Mouse (Mus musculus) limb, embryonic 14.5 days (tissue): ENCODE results near the gene Cd24a. TPM values are rescaled to one million over a fixed set of nuclear protein-coding genes. Genes with fewer than 3 reads are reported as not detected.

ENCODE experiments used
- ATAC-seq: fragments of 200-750 bp; cut with Nextera tagmentation; 2 replicates; pipeline ENCODE4 v1.8.0; 2017; ENCODE audit warnings: low read depth, moderate number of reproducible peaks, moderate TSS enrichment; ENCODE audit not compliant: low FRiP score
- DNase-seq: peaks from one replicate; pipeline ENCODE4 v3.0.0-alpha.2; 2015; ENCODE audit warnings: low spot score
- H3K27ac ChIP-seq: fragments of 300-500 bp; sonication (generic); replicated peaks from 2 replicates; pipeline ENCODE4 v1.5.1; 2014; ENCODE audit warnings: low read depth, mild to moderate bottlenecking, low read length, moderate library complexity, mixed read lengths
- H3K27me3 ChIP-seq: fragments of 300-500 bp; sonication (generic); 2 replicates; pipeline ENCODE4 v1.6.1; 2014; ENCODE audit warnings: low read length, mixed read lengths; ENCODE audit not compliant: control insufficient read depth, insufficient read depth
- H3K36me3 ChIP-seq: fragments of 300-500 bp; sonication (generic); 2 replicates; pipeline ENCODE4 v1.6.1; 2014; ENCODE audit warnings: mild to moderate bottlenecking, low read length, moderate library complexity, mixed read lengths; ENCODE audit not compliant: control insufficient read depth, insufficient read depth
- H3K4me1 ChIP-seq: fragments of 300-500 bp; sonication (generic); 2 replicates; pipeline ENCODE4 v1.6.1; 2014; ENCODE audit warnings: antibody characterized with exemption, low read length, mixed read lengths; ENCODE audit not compliant: control insufficient read depth, insufficient read depth
- H3K4me2 ChIP-seq: fragments of 300-500 bp; sonication (generic); replicated peaks from 2 replicates; pipeline ENCODE4 v1.6.1; 2014; ENCODE audit warnings: low read depth, mild to moderate bottlenecking, low read length, moderate library complexity; ENCODE audit not compliant: severe bottlenecking
- H3K4me3 ChIP-seq: fragments of 300-500 bp; sonication (generic); replicated peaks from 2 replicates; pipeline ENCODE4 v1.5.1; 2014; ENCODE audit warnings: low read length
- H3K9ac ChIP-seq: fragments of 300-500 bp; sonication (generic); 2 replicates; pipeline ENCODE4 v1.6.1; 2014; ENCODE audit warnings: mild to moderate bottlenecking, low read depth, low read length, moderate library complexity; ENCODE audit not compliant: severe bottlenecking
- H3K9me3 ChIP-seq: fragments of 300-500 bp; sonication (generic); 2 replicates; pipeline ENCODE4 v1.6.1; 2016; ENCODE audit warnings: low read length; ENCODE audit not compliant: control insufficient read depth
- POLR2A ChIP-seq: fragments of 200-500 bp; IDR thresholded peaks from 2 replicates; pipeline ENCODE4 v1.8.0; 2012; ENCODE audit warnings: inconsistent platforms, mild to moderate bottlenecking, moderate library complexity, borderline replicate concordance; ENCODE audit not compliant: insufficient read depth, insufficient read length; ENCODE audit errors: extremely low read depth
- WGBS: fragments of 180-500 bp; shearing (Covaris S2); extraction: QIAGEN DNeasy Blood & Tissue Kit; methylation state at CpG from one replicate; pipeline ENCODE4 v1.1.7; 2014; 5-methylcytosine and 5-hydroxymethylcytosine counted together
- polyA plus RNA-seq, 2 experiments: library from polyadenylated mRNA; depleted of rRNA in 1 of 2; stranded (reverse) in 1 of 2; unstranded in 1 of 2; fragments of >200 nt; fragmentation: Nextera tagmentation in 1 of 2; extraction: Ambion mirVana in 1 of 2; gene quantifications; 2 replicates each; pipeline versions ENCODE4 v1.2.1 to v1.2.3; 2012 to 2014

The Cd24a gene
- polyA plus RNA-seq, 2 experiments: 268 to 335 TPM

GRCm38 (mm10) chr10:43611081-43611480, 33.0 kb downstream of the Cd24a start:
- Histone ChIP-seq H3K27me3 (no peaks in the 10 kb centered on the region), H3K4me2 (no peak overlapping the region), H3K36me3 (no peaks in the 10 kb centered on the region), H3K4me1 (no peaks in the 10 kb centered on the region), H3K9me3 (no peaks in the 10 kb centered on the region), H3K27ac (no peak overlapping the region), H3K9ac (no peak overlapping the region), H3K4me3 (no peak overlapping the region)
- ATAC-seq (no peak), DNase-seq (no peak)
- no peak for TF ChIP-seq POLR2A

DNA sequence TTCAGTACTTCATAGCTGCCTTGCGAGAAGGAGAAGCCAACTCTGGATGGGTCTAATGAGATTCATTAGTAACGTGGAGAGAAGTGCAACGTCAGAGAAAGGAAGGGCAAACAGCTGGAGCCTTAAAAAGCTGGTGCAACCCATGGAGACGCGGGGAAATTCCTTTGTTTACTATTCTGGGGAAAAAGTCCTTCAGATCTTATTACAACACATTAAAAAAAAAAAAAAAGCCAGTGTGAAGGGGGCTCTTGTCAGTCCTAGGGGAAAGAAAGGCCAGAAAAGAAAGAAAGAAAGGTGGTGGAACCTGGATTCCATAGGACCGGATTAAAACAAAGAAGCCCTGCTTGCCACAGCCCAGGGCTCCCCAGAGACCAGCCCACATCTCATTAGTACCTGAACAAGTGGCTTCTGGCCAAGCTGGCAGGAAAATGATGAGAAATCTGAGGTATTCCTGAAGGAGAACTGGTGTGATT, 41.0 kb downstream of the Cd24a start:
- TF ChIP-seq POLR2A: no peak
- DNase-seq (peak; percentile 21), ATAC-seq (no peak)
- H3K4me3 ChIP-seq: no peak overlapping the region
- 5% methylated on average over 6 of the region's 6 CpGs for WGBS
- H3K27me3 ChIP-seq: no peaks in the 10 kb centered on the region
- H3K27ac ChIP-seq: peak overlapping the region; percentile 50; the same call in 1 of the 2 replicates
- H3K9me3 ChIP-seq: no peaks in the 10 kb centered on the region
- peak overlapping the region; percentile 18 for H3K4me2 ChIP-seq
- peaks cover 39% of the 10 kb centered on the region for H3K4me1 ChIP-seq
- H3K36me3 ChIP-seq: no peaks in the 10 kb centered on the region
- H3K9ac ChIP-seq: 0 out of 2 replicates have a peak overlapping the region, but pooled peaks have one; percentile 18

DNA sequence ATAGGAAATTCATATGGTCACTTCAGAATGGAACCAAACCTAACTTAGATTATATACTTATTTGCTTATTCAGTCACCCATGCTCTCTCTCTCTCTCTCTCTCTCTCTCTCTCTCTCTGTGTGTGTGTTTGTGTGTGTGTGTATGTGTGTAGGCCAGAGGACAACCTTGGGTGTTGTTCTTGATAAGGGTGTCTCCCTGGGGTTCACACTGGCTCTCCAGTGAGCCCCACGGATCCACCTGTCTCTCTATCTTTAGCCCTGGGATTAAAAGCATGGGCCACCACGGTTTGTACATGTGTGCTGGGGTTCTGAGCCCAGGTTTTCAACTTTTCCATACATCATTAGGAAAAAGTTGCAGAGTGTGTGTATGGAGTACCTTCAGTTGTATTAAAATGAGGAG, 41.9 kb downstream of the Cd24a start:
- H3K27ac ChIP-seq: no peak overlapping the region
- WGBS: 70% methylated on average over 2 of the region's 2 CpGs
- TF ChIP-seq POLR2A: no peak
- H3K9me3 ChIP-seq: no peaks in the 10 kb centered on the region
- no peak overlapping the region for H3K4me3 ChIP-seq
- ATAC-seq (no peak), DNase-seq (no peak)
- H3K4me1 ChIP-seq: peaks cover 47% of the 10 kb centered on the region
- H3K27me3 ChIP-seq: no peaks in the 10 kb centered on the region
- H3K4me2 ChIP-seq: no peak overlapping the region
- no peak overlapping the region for H3K9ac ChIP-seq
- no peaks in the 10 kb centered on the region for H3K36me3 ChIP-seq

GRCm38 (mm10) chr10:43623510-43623909, 45.4 kb downstream of the Cd24a start:
- no peak for TF ChIP-seq POLR2A
- ATAC-seq (no peak), DNase-seq (no peak)
- Histone ChIP-seq H3K4me2 (no peak overlapping the region), H3K27me3 (no peaks in the 10 kb centered on the region), H3K9me3 (no peaks in the 10 kb centered on the region), H3K4me1 (peaks cover 60% of the 10 kb centered on the region), H3K36me3 (no peaks in the 10 kb centered on the region), H3K9ac (no peak overlapping the region), H3K27ac (no peak overlapping the region), H3K4me3 (no peak overlapping the region)
- WGBS: 84% methylated on average over 8 of the region's 8 CpGs

DNA sequence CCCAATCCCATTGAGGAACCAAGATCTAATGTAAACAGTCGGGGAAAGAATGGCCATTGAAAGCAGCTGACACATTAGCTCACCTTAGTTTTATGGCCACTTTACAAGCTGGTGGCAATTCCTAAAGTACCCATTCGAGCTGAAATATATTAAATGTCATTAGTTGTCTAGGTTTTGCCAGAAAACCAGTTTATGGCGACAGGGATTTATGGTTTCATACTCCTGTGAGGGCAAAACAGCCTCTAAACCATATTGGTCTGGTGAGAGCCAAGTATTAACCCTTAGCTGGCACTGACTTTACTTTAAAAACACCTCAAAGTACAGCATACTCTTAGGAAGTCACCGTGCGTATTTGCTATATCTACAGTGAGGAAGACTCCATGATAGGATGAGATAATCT, 46.3 kb downstream of the Cd24a start:
- DNase-seq (peak; percentile 41), ATAC-seq (peak; percentile 61)
- WGBS: 18% methylated on average over 5 of the region's 5 CpGs
- Histone ChIP-seq H3K27me3 (no peaks in the 10 kb centered on the region), H3K9ac (no peak overlapping the region), H3K4me1 (peaks cover 51% of the 10 kb centered on the region), H3K27ac (no peak overlapping the region), H3K9me3 (no peaks in the 10 kb centered on the region), H3K4me3 (no peak overlapping the region), H3K36me3 (no peaks in the 10 kb centered on the region), H3K4me2 (no peak overlapping the region)
- no peak for TF ChIP-seq POLR2A
